Mouse (Mus musculus): ENCODE data around the gene Cog1.

GRCm38 (mm10) chr11:113657221-113657620 lies 8.3 kb downstream of the Cog1 start:
- no peak for TF ChIP-seq CTCF (IDR thresholded peaks at IDR 0.05; ENCODE audit: borderline replicate concordance, insufficient read depth, low read depth, low read length)
- no peak for TF ChIP-seq POLR2A (IDR thresholded peaks at IDR 0.05; ENCODE audit: borderline replicate concordance, insufficient read depth, low read length)

Measured in cerebellum, adult 2 months (tissue).